Mouse (Mus musculus): ENCODE measurements around the gene Elovl7.

Elovl7 gene

DNA sequence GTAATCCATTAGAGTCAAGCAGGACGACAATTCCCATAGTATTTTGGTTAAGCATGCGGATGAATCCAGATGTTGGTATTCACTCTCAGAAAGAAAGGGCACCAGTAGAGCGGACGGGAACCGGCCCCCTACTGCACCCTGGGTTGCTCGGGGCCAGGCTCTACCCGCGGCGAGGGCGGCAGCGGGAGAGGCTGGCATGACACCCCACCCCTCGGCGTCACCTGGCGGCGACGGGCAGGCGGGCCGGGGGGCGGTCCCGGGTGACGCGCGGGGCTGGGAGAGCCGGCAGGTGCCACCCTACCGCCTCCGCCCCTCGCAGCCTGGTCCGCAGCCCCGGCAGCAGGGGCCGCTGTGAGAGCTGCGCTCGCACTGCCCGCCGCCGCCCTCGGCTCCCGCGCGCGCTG lies at the start of gene Elovl7:
TSS of gene Elovl7 (plus strand) at position 324 of the 404 bp plus-strand sequence.
- in situ Hi-C loops (cut with MseI, MboI): loop anchor here in 1 of 2 experiments (10.0 kb wide), 1 partner anchor 101 kb away; the partner anchor contains the start of gene Depdc1b

DNA sequence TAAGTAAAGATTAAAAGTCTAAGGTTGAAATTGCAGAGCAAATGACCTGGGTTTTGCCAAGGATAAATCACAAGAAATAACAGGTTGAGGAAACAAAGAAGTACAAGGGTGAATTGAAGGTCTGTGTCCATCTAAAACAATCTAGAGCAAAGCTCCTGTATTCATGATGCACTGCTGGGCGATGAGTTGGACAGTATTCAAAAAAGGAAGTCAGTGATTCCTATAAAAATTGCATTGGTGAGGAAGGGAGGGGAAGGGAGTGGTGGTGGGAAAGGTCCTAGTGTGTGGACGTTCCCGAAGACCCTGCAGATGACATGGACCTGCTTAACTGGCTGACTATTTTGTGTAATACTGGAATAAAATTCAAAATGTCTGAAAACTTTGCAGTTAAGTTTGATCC lies 49.6 kb upstream of the Elovl7 start:
- in situ Hi-C loops (cut with MseI, MboI): no loop called here

DNA sequence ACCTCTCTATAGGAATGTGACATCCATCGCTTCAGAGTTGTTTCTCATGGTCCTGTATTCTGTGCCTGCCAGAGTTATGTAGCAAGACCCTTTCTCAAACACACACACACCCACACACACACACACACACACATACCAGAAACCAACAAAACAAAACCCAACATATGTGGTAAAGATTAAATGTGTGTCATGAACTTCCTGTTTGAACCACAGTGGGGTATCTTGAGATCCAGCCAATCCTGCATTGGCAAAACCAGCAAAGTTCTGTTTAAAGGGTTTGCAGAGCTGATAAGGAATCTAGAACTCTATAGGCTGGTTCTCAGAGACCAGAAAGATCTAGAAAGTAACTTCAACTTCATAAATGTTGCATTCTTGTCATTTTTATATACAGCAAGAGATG lies 44.2 kb upstream of the Elovl7 start:
- in situ Hi-C loops (cut with MseI, MboI): no loop called here

DNA sequence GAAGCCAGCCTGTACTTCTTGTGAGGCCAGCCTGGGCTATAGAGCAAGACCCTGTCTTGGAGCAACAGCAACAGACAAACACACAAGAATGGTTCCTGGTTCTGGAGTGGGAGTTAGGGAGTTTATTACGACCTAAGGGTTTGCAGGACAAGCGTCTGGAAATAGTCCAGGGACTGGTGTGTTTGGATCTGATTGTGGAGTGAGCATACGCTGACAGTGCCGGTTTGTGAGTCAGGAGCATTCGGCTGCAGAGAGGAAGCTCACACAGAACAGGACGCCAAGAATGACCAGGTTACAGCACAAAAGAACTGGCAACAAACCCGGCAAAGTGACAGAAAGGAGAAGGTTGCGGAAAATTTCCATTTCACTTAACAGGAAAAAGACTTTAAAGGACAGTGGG lies 43.7 kb upstream of the Elovl7 start:
- in situ Hi-C loops (cut with MseI, MboI): no loop called here

DNA sequence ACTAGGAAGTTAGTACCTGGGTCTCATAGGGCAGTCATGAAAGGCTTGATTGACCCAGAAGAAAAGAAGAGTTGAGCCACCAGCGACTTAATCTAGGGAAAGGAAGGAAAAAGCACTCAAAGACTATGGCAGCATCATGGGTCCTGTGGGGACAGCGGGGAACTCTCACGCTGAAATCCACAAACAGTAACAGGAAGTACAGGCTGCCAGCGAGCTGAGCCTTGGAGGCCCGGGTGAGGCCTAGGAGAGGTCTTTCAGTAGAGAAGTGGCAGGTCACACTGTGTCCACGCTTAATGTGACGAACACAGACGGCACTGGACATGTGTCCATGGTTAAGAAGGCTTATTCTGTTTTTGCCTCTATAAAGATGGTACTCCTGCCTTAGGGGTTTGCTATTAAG lies 34.6 kb upstream of the Elovl7 start:
- in situ Hi-C loops (cut with MseI, MboI): loop anchor here (25.0 kb wide), 1 partner anchor 1033 kb away; no protein-coding TSS in a partner anchor

DNA sequence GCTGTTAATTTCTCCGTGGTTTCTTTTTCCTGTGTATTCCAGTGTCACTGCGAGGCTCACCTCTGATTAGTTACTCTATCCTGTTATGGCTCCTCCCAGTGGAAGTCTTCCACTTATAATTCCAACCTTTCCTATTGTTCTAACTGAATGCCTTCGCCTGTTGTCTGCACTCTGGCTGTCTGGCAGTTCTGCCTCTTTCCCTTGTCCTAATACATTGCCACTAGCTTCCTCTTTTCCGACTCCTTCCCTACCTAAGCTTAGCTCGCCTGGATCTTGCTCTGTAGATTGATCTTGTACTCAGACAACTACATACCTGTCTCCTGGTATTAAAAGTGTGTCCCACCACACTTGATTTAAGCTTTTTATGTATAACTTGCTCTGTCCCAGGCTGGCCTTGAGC lies 33.4 kb upstream of the Elovl7 start:
- in situ Hi-C loops (cut with MseI, MboI): loop anchor here (25.0 kb wide), 1 partner anchor 1031 kb away; no protein-coding TSS in a partner anchor

DNA sequence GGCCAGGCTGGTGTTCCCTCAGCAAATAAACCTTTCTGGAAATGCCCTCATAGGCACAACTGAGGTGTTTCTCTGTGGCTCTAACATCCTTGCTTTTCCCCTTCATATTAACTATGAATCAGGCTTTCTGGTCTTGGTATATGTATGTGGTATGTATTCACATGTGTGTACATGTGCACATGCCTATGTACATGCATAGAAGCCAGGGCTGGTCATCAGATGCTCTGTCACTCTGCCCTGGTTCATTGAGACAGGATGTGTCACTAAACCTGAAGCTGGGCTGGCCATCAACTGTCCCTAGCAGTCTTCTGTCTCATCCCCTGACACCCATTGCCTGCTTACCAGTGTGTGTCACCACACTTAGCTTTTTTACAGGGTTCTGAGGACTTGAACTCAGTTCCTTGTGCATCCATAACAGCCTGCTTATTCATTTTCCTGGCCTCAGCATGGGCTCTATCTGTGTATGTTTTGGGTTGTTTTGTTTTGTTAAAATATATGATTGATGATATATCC lies 29.4 kb upstream of the Elovl7 start:
- in situ Hi-C loops (cut with MseI, MboI): loop anchor here (25.0 kb wide), 1 partner anchor 1028 kb away; no protein-coding TSS in a partner anchor

DNA sequence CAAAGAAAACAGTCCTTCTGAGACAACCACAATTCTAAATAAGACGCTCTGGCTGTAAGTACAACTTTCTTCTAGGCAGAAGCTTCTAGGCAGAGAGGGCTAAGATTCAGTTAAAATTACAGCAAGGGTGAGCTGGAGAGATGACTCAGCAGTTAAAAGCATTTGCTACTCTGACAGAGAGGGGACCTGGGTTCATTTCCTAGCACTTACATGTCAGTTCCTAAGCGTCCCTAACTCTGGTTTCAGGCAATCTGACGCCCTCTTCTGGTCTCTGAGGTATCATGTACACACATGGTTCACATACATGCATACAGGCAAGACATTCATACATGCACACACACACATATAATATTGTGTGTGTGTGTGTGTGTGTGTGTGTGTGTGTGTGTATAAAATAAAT lies 28.7 kb upstream of the Elovl7 start:
- in situ Hi-C loops (cut with MseI, MboI): loop anchor here (25.0 kb wide), 1 partner anchor 1027 kb away; no protein-coding TSS in a partner anchor

DNA sequence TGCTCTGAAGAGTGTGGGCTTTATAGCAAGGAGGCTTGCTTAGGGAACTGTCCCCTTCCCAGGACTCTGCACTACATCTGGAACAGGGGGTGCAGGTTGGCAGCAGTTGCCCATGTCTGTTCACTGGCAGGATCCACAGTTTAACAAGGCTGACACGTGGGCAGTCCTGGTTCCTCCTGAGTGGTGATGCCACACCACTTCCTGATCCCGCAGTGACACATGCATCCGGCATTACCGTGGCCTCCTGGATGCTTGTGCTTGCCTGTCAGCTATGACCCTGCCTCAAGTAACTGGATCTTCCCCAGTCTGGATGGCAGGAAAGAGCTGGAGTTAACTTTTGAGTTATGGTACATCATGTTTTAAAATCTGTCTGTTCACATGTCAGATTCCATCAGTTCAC lies 26.2 kb upstream of the Elovl7 start:
- in situ Hi-C loops (cut with MseI, MboI): loop anchor here (25.0 kb wide), 1 partner anchor 1024 kb away; no protein-coding TSS in a partner anchor

DNA sequence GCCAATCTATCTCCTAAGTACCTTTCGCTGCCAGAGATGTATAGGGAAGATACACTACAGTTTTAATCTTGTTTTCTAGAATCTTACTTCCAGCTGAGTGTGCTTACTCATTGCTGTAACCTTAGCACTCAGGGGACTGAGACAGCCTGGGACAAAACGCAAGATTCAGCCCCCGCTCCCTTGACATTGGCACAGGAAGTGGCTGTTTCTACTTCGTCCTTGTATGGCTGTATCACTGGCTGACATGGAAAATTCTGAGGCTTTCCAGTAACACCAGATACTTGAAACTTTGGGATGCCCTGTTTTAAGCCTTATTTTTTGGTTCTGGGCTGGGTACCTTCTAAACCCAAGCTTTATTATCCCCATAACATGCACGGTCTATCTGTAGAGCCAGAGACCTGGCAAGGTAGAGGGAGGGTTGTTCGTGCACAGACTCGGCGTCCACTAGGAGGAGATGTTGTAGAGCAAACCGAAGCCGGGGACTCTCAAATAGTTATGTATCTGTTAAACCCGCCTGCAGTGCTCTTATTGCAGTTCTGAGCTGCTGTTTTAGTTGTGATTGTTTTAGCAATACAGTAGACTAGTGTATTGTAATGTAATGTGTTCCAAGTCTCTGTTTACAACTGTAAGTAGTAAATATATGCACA lies 23.0 kb upstream of the Elovl7 start:
- in situ Hi-C loops (cut with MseI, MboI): loop anchor here (5.0 to 25.0 kb wide), 2 partner anchors 136 to 1021 kb away; no protein-coding TSS in a partner anchor

DNA sequence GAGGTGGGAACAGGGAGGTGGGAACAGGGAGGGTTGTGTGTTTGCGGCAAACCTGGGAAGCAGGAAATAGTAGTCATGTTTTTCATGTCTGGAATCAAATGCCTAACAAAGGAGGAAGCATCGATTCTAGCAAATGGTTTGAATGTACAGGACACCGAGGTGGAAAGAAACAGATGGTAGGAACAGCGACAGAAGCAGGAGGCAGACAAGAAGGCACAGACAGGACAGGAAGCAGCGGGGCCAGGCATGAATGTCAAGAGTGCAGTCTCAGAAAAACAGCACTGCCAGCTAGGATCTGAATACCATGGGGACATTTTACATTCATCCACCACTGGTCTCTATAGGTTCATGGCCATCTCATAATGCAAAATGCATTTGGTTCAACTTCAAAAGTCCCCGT lies 18.7 kb upstream of the Elovl7 start:
- in situ Hi-C loops (cut with MseI, MboI): loop anchor here (5.0 to 25.0 kb wide), 2 partner anchors 132 to 1017 kb away; no protein-coding TSS in a partner anchor

DNA sequence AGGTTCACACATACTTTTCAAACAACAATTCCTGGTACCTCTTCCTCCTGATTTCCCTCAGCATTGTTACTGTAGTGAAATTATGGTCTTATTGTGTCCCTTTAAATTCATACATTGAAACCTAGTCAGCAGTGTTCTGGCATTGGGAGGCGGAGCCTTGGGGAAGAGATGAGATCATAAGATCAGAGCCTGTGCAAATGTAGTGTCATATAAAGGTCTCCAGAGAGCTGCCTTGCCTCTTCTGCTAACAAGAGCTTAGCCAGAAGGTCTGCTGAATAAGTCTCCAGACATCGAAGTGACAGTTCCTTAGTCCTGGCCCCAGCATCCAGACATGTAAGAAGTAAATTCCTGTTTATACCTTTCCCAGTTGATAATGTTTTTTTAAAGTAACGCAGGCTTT lies 9.3 kb upstream of the Elovl7 start:
- in situ Hi-C loops (cut with MseI, MboI): no loop called here

DNA sequence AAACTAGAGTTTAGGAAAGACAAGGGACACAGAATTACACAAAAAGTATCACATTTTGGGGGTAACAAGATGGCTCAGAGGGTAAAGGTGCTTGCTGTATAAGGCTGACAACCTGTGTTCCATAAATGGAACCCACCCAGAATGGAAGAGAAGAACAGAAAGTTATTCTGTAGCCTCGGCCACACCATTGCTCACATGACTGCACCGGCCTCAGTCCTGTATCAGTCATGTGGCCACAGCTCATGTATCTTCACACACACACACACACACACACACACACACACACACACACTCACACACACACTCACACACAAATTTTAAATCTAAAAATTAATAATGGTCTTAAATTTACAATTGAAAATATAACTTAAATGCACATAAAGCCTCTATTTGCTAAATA lies 6.8 kb upstream of the Elovl7 start:
- in situ Hi-C loops (cut with MseI, MboI): no loop called here

DNA sequence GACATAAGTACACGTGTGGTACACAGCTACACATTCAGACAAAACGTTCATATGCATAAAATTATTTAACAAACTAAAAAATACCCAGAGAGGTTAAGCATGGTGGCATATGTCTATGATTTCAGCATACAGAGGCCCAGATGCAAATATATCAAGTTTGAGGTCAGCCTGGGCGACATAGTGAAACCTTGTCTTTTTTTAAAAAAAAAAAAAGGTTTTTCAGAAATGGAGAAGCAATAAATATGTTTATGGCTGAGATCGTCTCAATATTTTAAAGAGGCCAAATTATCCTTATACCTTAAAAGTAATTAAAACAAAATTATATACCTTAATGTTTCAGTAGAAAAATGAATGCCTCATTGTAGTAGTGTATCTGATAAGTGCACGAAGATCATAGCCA lies 6.1 kb upstream of the Elovl7 start:
- in situ Hi-C loops (cut with MseI, MboI): no loop called here

DNA sequence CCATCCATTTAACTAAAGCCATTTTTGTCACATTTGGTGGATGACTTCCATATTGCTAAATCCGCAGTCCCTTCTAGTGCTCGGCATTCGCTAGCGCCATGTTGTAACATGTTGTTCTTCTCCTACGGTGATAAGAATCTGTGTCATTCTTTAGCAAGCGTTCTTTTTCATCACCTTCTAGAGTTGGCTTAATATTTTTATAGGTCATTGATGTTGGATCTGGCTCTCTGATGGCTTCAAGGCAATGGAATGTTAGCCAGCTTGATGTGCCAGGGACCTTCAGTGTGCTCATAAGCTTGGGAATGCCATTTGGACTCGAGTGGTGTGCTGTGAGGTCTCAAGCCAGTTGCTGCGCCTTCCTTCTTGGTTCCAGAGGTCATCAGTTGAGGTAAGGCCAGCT lies 3.2 kb upstream of the Elovl7 start:
- in situ Hi-C loops (cut with MseI, MboI): loop anchor here in 1 of 2 experiments (10.0 kb wide), 1 partner anchor 104 kb away; the partner anchor contains the start of gene Depdc1b

DNA sequence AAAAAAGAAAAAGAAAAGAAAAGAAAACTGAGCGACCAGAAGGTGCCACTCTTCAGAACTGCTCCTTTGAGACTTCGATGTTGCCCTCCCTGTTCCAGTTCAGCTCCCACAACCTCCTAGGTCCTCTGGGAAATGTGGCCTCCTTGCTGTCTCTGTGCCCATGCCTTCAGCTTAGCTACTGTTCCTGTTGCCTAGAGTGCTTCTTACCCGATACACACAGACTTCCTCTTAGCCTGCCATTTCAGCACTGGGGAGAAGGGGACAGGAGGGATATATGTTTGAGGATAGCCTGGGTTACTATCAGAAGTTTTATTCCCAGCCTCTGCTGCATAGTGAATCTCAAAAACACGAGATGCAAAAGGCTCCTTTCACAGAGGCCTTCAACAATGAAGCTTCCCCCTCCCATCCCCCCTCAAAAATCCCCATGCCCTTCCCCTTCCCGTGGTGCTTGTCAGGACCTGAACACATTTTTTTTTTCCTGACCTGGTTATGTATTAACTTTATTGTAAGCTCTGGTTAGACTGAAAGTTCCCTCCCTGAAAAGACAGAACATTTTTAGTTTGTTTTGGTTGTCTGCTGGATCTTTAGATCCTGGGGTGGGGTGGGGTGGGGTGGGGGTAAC lies 1.7 kb upstream of the Elovl7 start:
- in situ Hi-C loops (cut with MseI, MboI): loop anchor here in 1 of 2 experiments (10.0 kb wide), 1 partner anchor 102 kb away; the partner anchor contains the start of gene Depdc1b

DNA sequence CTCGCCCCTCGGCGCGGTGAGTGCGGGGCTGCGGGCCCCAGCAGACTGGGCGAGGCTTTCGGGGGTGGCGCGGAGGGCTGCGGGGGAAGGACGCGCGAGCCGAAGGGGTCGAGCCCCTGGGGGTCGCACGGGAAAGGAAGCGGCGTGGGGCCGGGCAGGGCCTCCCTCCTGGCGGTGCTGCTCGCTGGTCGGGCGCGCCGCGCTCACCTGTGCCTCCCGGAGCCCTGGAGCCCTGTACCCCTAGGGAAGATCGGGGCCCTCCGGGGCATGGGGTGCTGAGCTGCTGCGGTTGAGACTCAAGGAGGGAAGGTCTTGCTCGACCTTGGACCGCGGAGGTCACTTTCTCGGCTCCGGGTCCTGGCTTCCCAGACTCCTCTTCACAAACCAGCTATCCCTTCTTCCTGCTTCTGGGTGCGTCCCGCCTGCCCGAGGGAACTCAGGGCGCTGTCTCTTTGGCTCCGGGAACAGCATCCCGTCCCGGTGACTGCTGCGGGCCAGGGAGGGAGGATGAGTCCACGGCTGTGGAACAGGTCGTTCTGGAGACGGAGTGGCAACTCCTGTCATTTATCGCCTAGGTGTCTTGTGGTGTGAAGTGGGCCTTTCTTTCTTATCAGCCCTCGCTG lies 392 bp downstream of the Elovl7 start:
- in situ Hi-C loops (cut with MseI, MboI): loop anchor here in 1 of 2 experiments (10.0 kb wide), 1 partner anchor 100 kb away; the partner anchor contains the start of gene Depdc1b

DNA sequence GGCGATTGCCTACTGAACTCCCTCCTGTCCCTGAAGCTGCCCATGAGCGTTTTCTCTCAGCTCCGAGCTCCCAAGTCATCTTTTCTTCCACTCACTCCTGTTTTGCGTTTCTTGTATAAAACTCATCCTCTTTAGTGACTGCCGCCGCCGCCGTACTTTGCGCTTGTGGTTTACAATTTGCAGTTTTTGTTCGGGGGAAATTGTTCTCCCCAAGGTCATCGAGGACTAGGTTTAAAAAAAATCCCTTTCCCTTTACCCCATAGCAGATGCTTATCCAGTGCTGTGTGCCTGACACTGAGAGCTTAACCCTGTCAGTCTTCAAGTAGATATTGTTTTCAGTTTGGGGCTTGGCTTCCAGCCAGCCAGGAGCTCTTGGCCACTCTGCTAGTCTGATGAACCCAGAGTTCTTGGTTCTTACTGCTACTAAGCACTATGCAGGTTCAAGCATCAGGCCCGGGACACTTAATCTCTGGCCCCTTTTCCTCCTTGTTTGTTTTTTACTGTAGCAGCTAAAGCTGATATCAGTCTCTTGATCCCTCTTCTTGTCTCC lies 1.1 kb downstream of the Elovl7 start:
- in situ Hi-C loops (cut with MseI, MboI): loop anchor here in 1 of 2 experiments (10.0 kb wide), 1 partner anchor 99 kb away; the partner anchor contains the start of gene Depdc1b

DNA sequence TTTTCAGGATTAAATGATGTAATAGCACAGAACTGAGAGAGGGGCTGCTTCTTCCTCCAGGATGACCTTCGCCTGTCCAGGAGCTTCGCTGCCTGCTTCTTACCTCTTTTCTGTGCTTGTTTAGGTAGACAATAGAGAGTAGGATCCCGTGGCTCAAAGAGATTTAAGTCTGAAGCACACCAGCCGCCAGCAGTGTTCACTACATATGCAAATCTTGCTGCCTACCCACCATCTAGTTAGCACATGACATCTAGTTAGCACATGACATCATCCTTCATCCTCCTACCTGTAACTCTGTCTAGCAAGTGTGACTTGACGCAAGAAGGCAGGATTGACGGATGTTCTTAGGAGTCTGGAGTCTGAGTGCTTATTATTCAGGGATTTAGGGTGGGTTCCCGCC lies 5.6 kb downstream of the Elovl7 start:
- in situ Hi-C loops (cut with MseI, MboI): loop anchor here in 1 of 2 experiments (10.0 kb wide), 1 partner anchor 95 kb away; the partner anchor contains the start of gene Depdc1b

DNA sequence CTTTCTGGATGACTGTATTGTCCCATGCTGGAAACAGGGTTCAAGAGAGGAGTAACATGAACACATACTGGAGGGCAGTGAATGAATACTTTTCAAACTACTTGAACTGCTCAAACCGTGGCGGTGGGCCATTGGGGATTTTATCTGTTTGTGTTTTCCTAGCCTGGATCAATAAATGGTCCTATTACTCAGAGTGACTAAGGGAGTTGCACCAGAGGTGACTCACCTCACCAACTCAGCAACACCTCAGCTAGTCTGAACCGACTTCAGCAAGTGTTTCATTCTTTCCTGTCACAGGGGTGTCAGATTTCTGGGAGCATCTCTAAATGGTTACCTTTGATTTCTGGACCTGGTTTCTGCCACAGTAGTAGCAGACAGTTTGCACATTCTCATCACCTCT lies 15.0 kb downstream of the Elovl7 start:
- in situ Hi-C loops (cut with MseI, MboI): no loop called here

DNA sequence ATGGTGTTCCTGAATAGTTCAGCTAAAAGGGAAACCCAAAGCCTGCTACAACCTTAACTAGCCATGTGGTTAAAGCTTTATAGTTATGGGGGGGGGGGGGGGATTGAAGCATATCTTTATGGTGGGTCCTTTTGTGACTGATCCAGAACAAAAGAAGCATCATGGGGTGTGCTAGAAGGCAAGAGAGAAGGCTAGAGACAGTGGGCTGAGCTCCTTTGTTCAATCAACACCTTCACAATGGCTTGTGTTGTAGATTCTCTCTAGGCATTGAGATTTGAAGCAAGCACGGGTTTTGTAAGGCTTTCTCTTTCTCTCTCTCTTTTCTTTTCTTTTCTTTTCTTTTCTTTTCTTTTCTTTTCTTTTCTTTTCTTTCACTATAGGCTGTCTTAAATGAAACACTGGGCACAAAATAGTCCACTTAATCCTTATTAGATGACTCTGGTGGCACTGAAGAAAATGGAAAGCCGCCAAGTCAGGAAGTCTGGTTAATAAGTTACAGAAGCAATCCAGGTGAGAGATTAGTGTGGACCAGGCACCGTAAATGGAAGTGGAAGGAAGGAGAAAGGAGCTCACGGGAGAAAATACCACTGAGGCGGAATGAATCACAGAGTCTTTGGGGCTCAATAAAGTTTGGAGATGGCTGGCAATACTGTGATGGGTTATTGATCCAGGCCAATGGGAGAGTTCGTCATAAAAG lies 15.6 kb downstream of the Elovl7 start:
- in situ Hi-C loops (cut with MseI, MboI): no loop called here

Data from mouse trophoblast stem cell (cell line).